In genomic region chr2:31572051-31572914, GRCm38 (mm10) we compare ENCODE assay signal across 8 mouse cellular contexts. TPM values are rescaled to one million over a fixed set of nuclear protein-coding genes. Genes with fewer than 3 reads are reported as not detected.
DNase-seq lines count a peak whose midpoint lies in the region; ATAC-seq and TF ChIP-seq lines count a peak whose summit lies in the region.

TSS of gene Fubp3 (plus strand) at chr2:31572651.

- under 1% methylated on average over 50 of the region's 51 CpGs for WGBS in embryonic facial prominence, embryonic 13.5 days
- under 1% methylated on average over 51 of the region's 51 CpGs for WGBS in kidney, adult 2 months
- WGBS in limb, embryonic 12.5 days: 3% methylated on average over 51 of the region's 51 CpGs
- 2% methylated on average over 51 of the region's 51 CpGs for WGBS in midbrain, embryonic 15.5 days
- 2% methylated on average over 50 of the region's 51 CpGs for WGBS in spleen, adult 2 months

- H3K9ac ChIP-seq in embryonic facial prominence, embryonic 13.5 days: peak within 1 kb of the TSS; percentile 99
- peak within 1 kb of the TSS; percentile 99 for H3K9ac ChIP-seq in limb, embryonic 12.5 days (replicated peaks)
- peak within 1 kb of the TSS; percentile 84 for H3K9ac ChIP-seq in midbrain, embryonic 15.5 days

- DNase-seq in 3134 (ENCODE audit: extremely low read depth, insufficient read length, low spot score): peak; percentile 99
- DNase-seq in adrenal gland, postnatal 36 days: peak; percentile 95 to 97
- DNase-seq in heart, adult 18-20 months: peak; percentile 91 to 94
- DNase-seq in kidney, adult 2 months: peak; percentile 96
- peak; percentile 3 to 54 for DNase-seq in spleen, adult 2 months (ENCODE audit: low read depth in 1 of 2, low spot score in 2 of 2)

- H3K4me3 ChIP-seq in embryonic facial prominence, embryonic 13.5 days: peak within 1 kb of the TSS; percentile 96
- H3K4me3 ChIP-seq in kidney, adult 2 months (ENCODE audit: insufficient read depth, low read depth, low read length): peak within 1 kb of the TSS; percentile 88
- H3K4me3 ChIP-seq in limb, embryonic 12.5 days (replicated peaks): peak within 1 kb of the TSS; percentile 100
- H3K4me3 ChIP-seq in midbrain, embryonic 15.5 days: peak within 1 kb of the TSS; percentile 80
- H3K4me3 ChIP-seq in spleen, adult 2 months (ENCODE audit: extremely low read depth, insufficient read depth, insufficient read length): peak within 1 kb of the TSS; percentile 74

- no peak for TF ChIP-seq CTCF in kidney, adult 2 months (conservative IDR thresholded peaks at IDR 0.05; ENCODE audit: insufficient read depth, insufficient read length, low read depth, low read length)
- TF ChIP-seq CTCF in spleen, adult 2 months (IDR thresholded peaks at IDR 0.05; ENCODE audit: extremely low read depth, insufficient read depth, insufficient read length, insufficient replicate concordance): no peak

- peaks cover 18% of the 10 kb centered on the region for H3K4me1 ChIP-seq in embryonic facial prominence, embryonic 13.5 days
- H3K4me1 ChIP-seq in kidney, adult 2 months (ENCODE audit: control insufficient read depth, insufficient read depth, low read length): peaks cover 5% of the 10 kb centered on the region; the same call in 1 of the 2 replicates
- peaks cover 19% of the 10 kb centered on the region for H3K4me1 ChIP-seq in limb, embryonic 12.5 days (replicated peaks)
- peaks cover 23% of the 10 kb centered on the region for H3K4me1 ChIP-seq in midbrain, embryonic 15.5 days
- peaks cover 5% of the 10 kb centered on the region; the same call in 1 of the 2 replicates for H3K4me1 ChIP-seq in spleen, adult 2 months (ENCODE audit: control insufficient read depth, insufficient read depth, insufficient read length)

- H3K27me3 ChIP-seq in embryonic facial prominence, embryonic 13.5 days: no peaks in the 10 kb centered on the region
- no peaks in the 10 kb centered on the region for H3K27me3 ChIP-seq in kidney, adult 2 months (replicated peaks; ENCODE audit: control insufficient read depth, insufficient read depth, low read length)
- no peaks in the 10 kb centered on the region for H3K27me3 ChIP-seq in limb, embryonic 12.5 days
- H3K27me3 ChIP-seq in midbrain, embryonic 15.5 days (replicated peaks): no peaks in the 10 kb centered on the region; the same call in 1 of the 2 replicates
- H3K27me3 ChIP-seq in spleen, adult 2 months (ENCODE audit: control insufficient read depth, insufficient read depth, low read length): peaks cover 1% of the 10 kb centered on the region; the same call in 1 of the 2 replicates

- peaks cover 5% of the 10 kb centered on the region; the same call in 1 of the 2 replicates for H3K36me3 ChIP-seq in embryonic facial prominence, embryonic 13.5 days
- H3K36me3 ChIP-seq in kidney, adult 2 months (ENCODE audit: control insufficient read depth, insufficient read depth, low read length): no peaks in the 10 kb centered on the region
- peaks cover 20% of the 10 kb centered on the region; the same call in 1 of the 2 replicates for H3K36me3 ChIP-seq in limb, embryonic 12.5 days
- H3K36me3 ChIP-seq in midbrain, embryonic 15.5 days (replicated peaks): no peaks in the 10 kb centered on the region
- H3K36me3 ChIP-seq in spleen, adult 2 months (ENCODE audit: control insufficient read depth, insufficient read depth, low read length): no peaks in the 10 kb centered on the region

- peak within 1 kb of the TSS; percentile 84 for H3K4me2 ChIP-seq in embryonic facial prominence, embryonic 13.5 days
- peak within 1 kb of the TSS; percentile 86 for H3K4me2 ChIP-seq in limb, embryonic 12.5 days
- H3K4me2 ChIP-seq in midbrain, embryonic 15.5 days: peak within 1 kb of the TSS; percentile 89

- peak within 1 kb of the TSS; percentile 89 for H3K27ac ChIP-seq in embryonic facial prominence, embryonic 13.5 days
- peak within 1 kb of the TSS; percentile 77 for H3K27ac ChIP-seq in kidney, adult 2 months (ENCODE audit: insufficient read depth, low read depth, low read length)
- peak within 1 kb of the TSS; percentile 89 for H3K27ac ChIP-seq in limb, embryonic 12.5 days
- H3K27ac ChIP-seq in midbrain, embryonic 15.5 days: peak within 1 kb of the TSS; percentile 86
- H3K27ac ChIP-seq in spleen, adult 2 months (ENCODE audit: insufficient read depth, low read length): peak within 1 kb of the TSS; percentile 13

- peak; percentile 96 for ATAC-seq in embryonic facial prominence, embryonic 13.5 days (ENCODE audit: insufficient number of reproducible peaks, insufficient read depth, low FRiP score, low TSS enrichment, low read depth)
- ATAC-seq in limb, embryonic 12.5 days (ENCODE audit: insufficient number of reproducible peaks, insufficient read depth, low FRiP score, low TSS enrichment, low read depth): peak; percentile 90
- ATAC-seq in midbrain, embryonic 15.5 days (replicated peaks): peak; percentile 98

- no peak for TF ChIP-seq POLR2A in kidney, adult 2 months (IDR thresholded peaks at IDR 0.05; ENCODE audit: low read depth, low read length)
- TF ChIP-seq POLR2A in spleen, adult 2 months (IDR thresholded peaks at IDR 0.05; ENCODE audit: low read depth, low read length): no peak

- no peaks in the 10 kb centered on the region for H3K9me3 ChIP-seq in embryonic facial prominence, embryonic 13.5 days
- no peaks in the 10 kb centered on the region for H3K9me3 ChIP-seq in limb, embryonic 12.5 days
- H3K9me3 ChIP-seq in midbrain, embryonic 15.5 days: no peaks in the 10 kb centered on the region

RNA-seq across cellular contexts. Expression of gene Fubp3, which starts in this region (rescaled TPM):
- 10 to 100 TPM; 48.8 to 54.2 TPM for total RNA-seq in adrenal gland, postnatal 36 days (2021)
- 102 and 105 TPM in 2 replicates for polyA plus RNA-seq in embryonic facial prominence, embryonic 13.5 days (2015; fragmentation: Nextera tagmentation; extraction: Ambion mirVana)
- total RNA-seq in heart, adult 18-20 months (2021): 10 to 100 TPM; 11.1 to 11.2 TPM
- polyA plus RNA-seq in kidney, adult 2 months (2012; rRNA removed): 23.6 and 34.7 TPM in 2 replicates
- polyA plus RNA-seq in limb, embryonic 12.5 days (2016; fragmentation: Nextera tagmentation; extraction: Ambion mirVana): 102 and 104 TPM in 2 replicates
- 46.2 and 47.4 TPM in 2 replicates for polyA plus RNA-seq in midbrain, embryonic 15.5 days (2015; fragmentation: Nextera tagmentation; extraction: Ambion mirVana)
- polyA plus RNA-seq in spleen, adult 2 months (2012; rRNA removed): 14.0 and 17.2 TPM in 2 replicates

Comparison
In these comparisons a context has a peak if more than half of its experiments do, and no peak if none do; other contexts are left out.
1. Peak in every context shown above with its lines: DNase-seq, ATAC-seq, H3K4me3 ChIP-seq and H3K27ac ChIP-seq.
2. RNA of gene Fubp3 (total RNA-seq): 48.8 to 54.2 TPM in adrenal gland, postnatal 36 days; 11.1 to 11.2 TPM in heart, adult 18-20 months; every median in the first group is over 4 times any median in the second.
3. DNase-seq: peak in every context shown above with its lines; median percentile 99 in 3134; 96 in adrenal gland, postnatal 36 days; 96 in kidney, adult 2 months; 92 in heart, adult 18-20 months; 28 in spleen, adult 2 months.
4. H3K27ac ChIP-seq: peak in every context shown above with its lines; median percentile 89 in embryonic facial prominence, embryonic 13.5 days; 89 in limb, embryonic 12.5 days; 86 in midbrain, embryonic 15.5 days; 77 in kidney, adult 2 months; 13 in spleen, adult 2 months.